Mouse (Mus musculus) cerebellum, adult 2 months (tissue): ENCODE measurements around the gene Pdia5. TPM values are rescaled to one million over a fixed set of nuclear protein-coding genes. Genes with fewer than 3 reads are reported as not detected.

Experiments
- DNase-seq, 2 experiments: peaks; one replicate each; pipeline ENCODE4 v3.0.0; 2021
- H3K27ac ChIP-seq: fragments of 200-500 bp; 2 replicates; pipeline ENCODE4 v1.5.1; 2012; ENCODE audit warnings: low read length, control low read depth, inconsistent platforms; ENCODE audit not compliant: insufficient read depth
- H3K27me3 ChIP-seq: fragments of 200-500 bp; 2 replicates; pipeline ENCODE4 v1.6.1; 2012; ENCODE audit warnings: inconsistent platforms, mild to moderate bottlenecking, low read length, moderate library complexity; ENCODE audit not compliant: control insufficient read depth, insufficient read depth
- H3K4me1 ChIP-seq: fragments of 200-500 bp; 2 replicates; pipeline ENCODE4 v1.6.1; 2011; ENCODE audit warnings: low read length; ENCODE audit not compliant: control insufficient read depth, insufficient read depth
- H3K4me3 ChIP-seq: fragments of 200-500 bp; replicated peaks from 2 replicates; pipeline ENCODE3; 2011; ENCODE audit warnings: mild to moderate bottlenecking, low read depth, low read length, control low read depth; ENCODE audit not compliant: insufficient read depth
- CTCF ChIP-seq: fragments of 200-500 bp; IDR thresholded peaks from 2 replicates; pipeline ENCODE4 v1.5.1; 2011; ENCODE audit warnings: low read depth, mild to moderate bottlenecking, control low read depth, low read length, moderate library complexity, borderline replicate concordance; ENCODE audit not compliant: insufficient read depth
- POLR2A ChIP-seq: fragments of 200-500 bp; IDR thresholded peaks from 2 replicates; pipeline ENCODE4 v1.6.1; 2011; ENCODE audit warnings: low read length, control low read depth, borderline replicate concordance; ENCODE audit not compliant: insufficient read depth
- WGBS: fragments of 180-500 bp; shearing (Covaris S2); methylation state at CpG from one replicate; pipeline ENCODE4 v1.1.7; 2018; 5-methylcytosine and 5-hydroxymethylcytosine counted together
- polyA plus RNA-seq: library from polyadenylated mRNA; depleted of rRNA; stranded (reverse); fragments of >200 nt; gene quantifications from 2 replicates; pipeline ENCODE4 v1.2.3, GENCODE M21; 2012

Gene Pdia5
- polyA plus RNA-seq, 1 experiment, result 3.4 TPM

DNA sequence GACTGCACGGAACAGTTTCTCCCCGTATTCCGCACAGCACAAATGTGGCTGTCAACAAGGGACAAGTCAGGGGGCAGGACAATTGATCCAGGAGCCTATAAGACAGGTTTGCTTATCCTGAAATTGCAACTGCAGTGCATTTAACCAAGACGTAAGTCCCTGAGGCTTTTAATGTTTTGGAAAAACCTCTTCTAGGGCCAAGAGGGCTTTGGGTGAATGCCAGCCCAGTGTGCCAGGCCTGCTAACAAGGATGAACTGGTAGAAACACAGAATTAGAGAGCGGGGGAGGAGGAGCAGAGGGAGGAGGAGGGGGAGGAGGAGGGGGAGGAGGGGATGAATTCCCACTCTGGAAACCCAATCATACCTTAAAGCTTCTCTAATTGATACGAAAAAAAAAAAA, 11.4 kb downstream of the Pdia5 start:
- DNase-seq, result peak; percentile 44 to 54
- TF ChIP-seq CTCF, result no peak
- no peak for TF ChIP-seq POLR2A
- 47% methylated on average over 6 of the region's 6 CpGs for WGBS
- peaks cover 7% of the 10 kb centered on the region; the same call in 1 of the 2 replicates for H3K4me1 ChIP-seq
- H3K27ac ChIP-seq, result no peak overlapping the region
- H3K27me3 ChIP-seq, result no peaks in the 10 kb centered on the region
- H3K4me3 ChIP-seq, result no peak overlapping the region

- WGBS, result 86% methylated on average over 1 of the region's 1 CpGs
- DNase-seq, result no peak
- Histone ChIP-seq H3K4me1 (peaks cover 11% of the 10 kb centered on the region; the same call in 1 of the 2 replicates), H3K27me3 (no peaks in the 10 kb centered on the region), H3K4me3 (no peak overlapping the region), H3K27ac (no peak overlapping the region)
- TF ChIP-seq POLR2A (no peak), CTCF (no peak)
Measured at GRCm38 (mm10) chr16:35477273-35477672, 13.4 kb downstream of the Pdia5 start.

DNA sequence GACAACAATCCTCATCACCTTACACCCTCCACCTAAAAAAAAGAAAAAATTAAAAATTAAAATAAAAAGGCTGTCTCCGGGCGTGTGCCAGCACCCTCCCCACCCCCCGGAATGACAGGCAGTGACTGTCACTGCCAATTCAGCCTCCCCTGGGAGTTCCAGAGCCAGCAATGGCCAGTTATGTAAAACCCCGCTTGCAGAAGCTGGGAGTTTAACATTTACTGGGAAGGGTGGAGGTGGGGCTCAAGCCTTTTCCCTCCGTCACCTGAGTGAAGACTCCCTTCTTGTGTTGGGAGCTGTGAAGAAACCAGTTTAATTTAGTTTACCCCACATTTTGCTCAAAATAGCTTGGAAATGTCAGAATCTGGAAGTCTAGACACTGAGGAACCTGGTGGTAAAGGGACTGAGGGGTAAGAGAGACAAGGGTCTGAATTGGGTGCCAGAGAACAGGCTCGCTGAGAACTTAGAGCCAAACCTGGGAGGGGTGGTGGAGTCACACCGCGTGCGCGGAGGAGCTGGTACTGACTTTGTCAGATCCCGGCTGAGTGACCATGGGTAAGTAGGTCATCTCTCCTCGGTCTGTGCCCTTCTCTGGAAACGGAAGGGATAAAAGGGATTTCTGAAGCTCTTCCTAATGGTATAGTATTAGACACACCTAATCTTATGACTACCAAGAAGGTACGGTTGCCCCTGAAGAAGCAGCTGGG, 18.0 kb downstream of the Pdia5 start:
- WGBS, result 48% methylated on average over 14 of the region's 14 CpGs
- Histone ChIP-seq H3K4me3 (no peak overlapping the region), H3K27me3 (no peaks in the 10 kb centered on the region), H3K4me1 (peaks cover 19% of the 10 kb centered on the region), H3K27ac (no peak overlapping the region)
- DNase-seq, result peak; percentile 32 to 37
- TF ChIP-seq POLR2A (no peak), CTCF (no peak)

DNA sequence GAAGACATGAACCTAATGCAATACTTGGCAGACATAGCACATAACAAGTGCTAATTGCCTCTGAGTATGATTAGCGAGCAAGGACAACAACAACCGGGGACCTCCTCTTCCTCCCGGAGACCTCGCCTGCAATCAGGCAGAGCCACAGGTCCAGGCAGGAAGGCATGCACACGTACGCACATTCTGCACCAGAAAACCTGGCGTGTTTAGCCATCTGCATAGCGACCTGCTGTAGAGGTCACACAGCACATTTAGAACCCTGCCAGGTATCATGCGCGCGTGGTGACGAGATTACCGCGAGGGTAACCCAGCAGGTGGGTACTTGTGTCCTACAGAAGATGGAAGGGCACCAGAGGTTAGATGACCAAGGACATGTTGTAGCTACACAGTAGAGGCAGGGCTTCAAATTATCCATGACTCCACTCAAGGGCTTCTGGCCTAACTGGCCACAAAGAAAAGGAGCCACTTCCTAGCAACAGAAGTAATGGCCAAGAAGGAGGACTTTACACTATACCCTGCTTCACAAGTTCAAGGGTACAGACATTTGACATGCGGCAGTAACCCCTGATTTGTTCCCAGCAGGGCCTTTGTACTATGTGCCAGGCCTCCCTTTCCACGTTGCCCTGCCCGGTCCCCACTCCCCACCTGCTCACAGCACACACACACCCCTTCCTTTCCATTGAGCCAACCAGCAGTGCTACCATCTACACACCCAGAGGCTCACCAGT, 18.7 kb downstream of the Pdia5 start:
- Histone ChIP-seq H3K4me3 (no peak overlapping the region), H3K27me3 (no peaks in the 10 kb centered on the region), H3K4me1 (peaks cover 19% of the 10 kb centered on the region), H3K27ac (no peak overlapping the region)
- 89% methylated on average over 17 of the region's 17 CpGs for WGBS
- TF ChIP-seq POLR2A, result no peak
- TF ChIP-seq CTCF, result no peak
- DNase-seq, result no peak

DNA sequence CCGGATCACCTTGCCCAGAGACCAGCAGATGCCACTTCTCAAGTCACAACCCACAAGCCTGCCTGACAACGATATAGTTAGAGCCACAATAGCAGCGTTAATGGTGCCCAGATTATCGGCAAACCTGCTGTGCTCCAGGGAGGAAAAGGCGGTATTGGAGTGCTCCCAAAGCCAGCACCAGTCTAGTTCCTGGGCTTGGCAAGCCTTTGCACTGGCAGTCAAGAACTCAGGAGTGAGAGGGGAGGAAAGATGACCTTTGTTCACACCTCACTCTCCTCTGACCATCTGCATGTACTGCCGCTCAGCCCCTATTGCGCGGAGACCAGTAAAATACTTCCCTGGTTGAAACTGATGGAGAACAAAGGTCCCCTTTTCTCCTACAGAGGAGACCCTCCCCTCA, 19.7 kb downstream of the Pdia5 start:
- WGBS, result 34% methylated on average over 8 of the region's 8 CpGs

DNA sequence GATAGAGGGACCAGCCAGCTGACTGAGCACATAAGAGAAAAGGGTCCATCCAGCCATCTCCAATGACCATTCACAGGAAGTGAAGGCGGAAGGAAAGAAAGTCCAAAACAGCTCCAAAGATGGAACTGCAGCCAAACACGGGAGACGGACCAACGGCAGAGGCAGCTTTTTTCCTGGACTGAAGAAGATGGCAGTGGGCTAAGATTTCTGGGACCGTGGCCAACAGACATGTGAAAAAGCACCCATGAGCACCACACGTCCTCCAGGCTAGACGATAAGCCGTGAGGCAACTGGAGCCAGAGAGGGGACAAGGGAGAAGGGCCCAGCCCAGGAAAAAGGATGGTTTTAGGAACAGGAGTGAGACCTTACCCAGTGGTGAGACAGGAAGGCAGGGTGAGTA, 20.6 kb downstream of the Pdia5 start:
- H3K4me3 ChIP-seq, result no peak overlapping the region
- TF ChIP-seq POLR2A (no peak), CTCF (no peak)
- no peak overlapping the region for H3K27ac ChIP-seq
- WGBS, result 80% methylated on average over 8 of the region's 8 CpGs
- no peak for DNase-seq
- H3K27me3 ChIP-seq, result no peaks in the 10 kb centered on the region
- peaks cover 30% of the 10 kb centered on the region for H3K4me1 ChIP-seq

More for the DNA sequence above, 19.7 kb downstream of the Pdia5 start:
- peak in 1 of 2 experiments; percentile 40 for DNase-seq
- H3K4me1 ChIP-seq, result peaks cover 23% of the 10 kb centered on the region
- H3K4me3 ChIP-seq, result no peak overlapping the region
- no peak for TF ChIP-seq POLR2A
- TF ChIP-seq CTCF, result no peak
- H3K27ac ChIP-seq, result no peak overlapping the region
- H3K27me3 ChIP-seq, result no peaks in the 10 kb centered on the region

GRCm38 (mm10) chr16:35469016-35469415, 21.7 kb downstream of the Pdia5 start:
- DNase-seq, result no peak
- Histone ChIP-seq H3K27ac (no peak overlapping the region), H3K4me1 (peaks cover 31% of the 10 kb centered on the region), H3K27me3 (no peaks in the 10 kb centered on the region), H3K4me3 (no peak overlapping the region)
- WGBS, result 86% methylated on average over 6 of the region's 6 CpGs
- no peak for TF ChIP-seq POLR2A
- TF ChIP-seq CTCF, result no peak

DNA sequence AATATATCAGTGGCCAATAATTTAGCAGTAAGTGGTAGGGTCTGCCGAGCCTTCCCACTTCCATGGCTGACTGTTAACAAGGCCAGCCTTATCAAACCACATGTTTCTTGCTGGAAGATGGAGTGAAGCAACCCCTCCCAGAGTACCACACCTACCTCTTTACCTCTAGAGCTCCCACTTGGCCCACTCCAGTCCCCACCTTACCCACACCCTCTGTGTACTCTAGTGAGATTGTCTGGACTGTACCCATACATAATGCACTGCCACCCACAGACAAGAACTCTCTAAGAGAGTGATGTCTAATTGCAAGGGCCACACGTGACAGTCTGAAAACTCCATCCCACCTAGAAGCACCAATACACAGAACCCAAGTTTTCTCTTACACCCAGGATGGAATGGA, 23.6 kb downstream of the Pdia5 start:
- DNase-seq, result no peak
- no peak for TF ChIP-seq POLR2A
- no peak for TF ChIP-seq CTCF
- Histone ChIP-seq H3K27me3 (no peaks in the 10 kb centered on the region), H3K4me3 (no peak overlapping the region), H3K27ac (no peak overlapping the region), H3K4me1 (peaks cover 26% of the 10 kb centered on the region)
- 95% methylated on average over 2 of the region's 2 CpGs for WGBS
